Mouse (Mus musculus): ENCODE measurements around the gene Ap2a2. TPM values are rescaled to one million over a fixed set of nuclear protein-coding genes. Genes with fewer than 3 reads are reported as not detected.

Ap2a2 gene
- polyA plus RNA-seq, 2 experiments = 39.5 to 71.6 TPM

- peaks cover 18% of the 10 kb centered on the region for H3K4me1 ChIP-seq (ENCODE audit: control insufficient read depth, insufficient read depth, low read length)
- H3K9me3 ChIP-seq (ENCODE audit: control insufficient read depth, low read length) = no peaks in the 10 kb centered on the region
- peak; percentile 89 for DNase-seq (ENCODE audit: low spot score)
- H3K9ac ChIP-seq (ENCODE audit: low read depth, low read length, severe bottlenecking) = no peak overlapping the region
- no peak overlapping the region for H3K4me2 ChIP-seq (replicated peaks; ENCODE audit: low read depth, low read length, severe bottlenecking)
- no peak for TF ChIP-seq POLR2A (IDR thresholded peaks at IDR 0.05; ENCODE audit: borderline replicate concordance, extremely low read depth, insufficient read depth, insufficient read length)
- H3K4me3 ChIP-seq (replicated peaks; ENCODE audit: low read length) = no peak overlapping the region
- H3K27me3 ChIP-seq (ENCODE audit: control insufficient read depth, insufficient read depth, low read length) = no peaks in the 10 kb centered on the region
- 42% methylated on average over 4 of the region's 4 CpGs for WGBS
- no peaks in the 10 kb centered on the region for H3K36me3 ChIP-seq (ENCODE audit: control insufficient read depth, insufficient read depth, low read length)
- peak overlapping the region; percentile 10; the same call in 1 of the 2 replicates for H3K27ac ChIP-seq (replicated peaks; ENCODE audit: low read depth, low read length)
- ATAC-seq (ENCODE audit: low FRiP score, low read depth) = 0 out of 2 replicates have a peak, but pooled peaks have one; percentile 23
Measured at GRCm38 (mm10) chr7:141544654-141545053, 17.3 kb upstream of the Ap2a2 start.

GRCm38 (mm10) chr7:141549432-141550061, 12.4 kb upstream of the Ap2a2 start:
- 85% methylated on average over 3 of the region's 3 CpGs for WGBS

GRCm38 (mm10) chr7:141550464-141550863, 11.5 kb upstream of the Ap2a2 start:
- DNase-seq (ENCODE audit: low spot score) = no peak
- Histone ChIP-seq H3K4me1 (ENCODE audit: control insufficient read depth, insufficient read depth, low read length) (no peaks in the 10 kb centered on the region), H3K36me3 (ENCODE audit: control insufficient read depth, insufficient read depth, low read length) (no peaks in the 10 kb centered on the region), H3K27ac (replicated peaks; ENCODE audit: low read depth, low read length) (no peak overlapping the region), H3K4me3 (replicated peaks; ENCODE audit: low read length) (no peak overlapping the region), H3K9ac (ENCODE audit: low read depth, low read length, severe bottlenecking) (no peak overlapping the region), H3K4me2 (replicated peaks; ENCODE audit: low read depth, low read length, severe bottlenecking) (no peak overlapping the region), H3K9me3 (ENCODE audit: control insufficient read depth, low read length) (no peaks in the 10 kb centered on the region), H3K27me3 (ENCODE audit: control insufficient read depth, insufficient read depth, low read length) (no peaks in the 10 kb centered on the region)
- ATAC-seq (ENCODE audit: low FRiP score, low read depth) = no peak
- no peak for TF ChIP-seq POLR2A (IDR thresholded peaks at IDR 0.05; ENCODE audit: borderline replicate concordance, extremely low read depth, insufficient read depth, insufficient read length)
- 80% methylated on average over 2 of the region's 2 CpGs for WGBS

More at GRCm38 (mm10) chr7:141549432-141550061, 12.4 kb upstream of the Ap2a2 start:
- Histone ChIP-seq H3K4me1 (ENCODE audit: control insufficient read depth, insufficient read depth, low read length) (no peaks in the 10 kb centered on the region), H3K4me2 (replicated peaks; ENCODE audit: low read depth, low read length, severe bottlenecking) (no peak overlapping the region), H3K27ac (replicated peaks; ENCODE audit: low read depth, low read length) (no peak overlapping the region), H3K9ac (ENCODE audit: low read depth, low read length, severe bottlenecking) (no peak overlapping the region), H3K9me3 (ENCODE audit: control insufficient read depth, low read length) (no peaks in the 10 kb centered on the region), H3K36me3 (ENCODE audit: control insufficient read depth, insufficient read depth, low read length) (no peaks in the 10 kb centered on the region), H3K27me3 (ENCODE audit: control insufficient read depth, insufficient read depth, low read length) (no peaks in the 10 kb centered on the region), H3K4me3 (replicated peaks; ENCODE audit: low read length) (no peak overlapping the region)
- ATAC-seq (ENCODE audit: low FRiP score, low read depth) (no peak), DNase-seq (ENCODE audit: low spot score) (no peak)
- no peak for TF ChIP-seq POLR2A (IDR thresholded peaks at IDR 0.05; ENCODE audit: borderline replicate concordance, extremely low read depth, insufficient read depth, insufficient read length)

- ATAC-seq (ENCODE audit: low FRiP score, low read depth) (no peak), DNase-seq (ENCODE audit: low spot score) (no peak)
- H3K27me3 ChIP-seq (ENCODE audit: control insufficient read depth, insufficient read depth, low read length) = no peaks in the 10 kb centered on the region
- 75% methylated on average over 4 of the region's 4 CpGs for WGBS
- H3K9me3 ChIP-seq (ENCODE audit: control insufficient read depth, low read length) = no peaks in the 10 kb centered on the region
- no peak overlapping the region for H3K27ac ChIP-seq (replicated peaks; ENCODE audit: low read depth, low read length)
- no peak overlapping the region for H3K4me3 ChIP-seq (replicated peaks; ENCODE audit: low read length)
- H3K4me1 ChIP-seq (ENCODE audit: control insufficient read depth, insufficient read depth, low read length) = peaks cover 8% of the 10 kb centered on the region
- TF ChIP-seq POLR2A (IDR thresholded peaks at IDR 0.05; ENCODE audit: borderline replicate concordance, extremely low read depth, insufficient read depth, insufficient read length) = no peak
- H3K36me3 ChIP-seq (ENCODE audit: control insufficient read depth, insufficient read depth, low read length) = no peaks in the 10 kb centered on the region
- H3K4me2 ChIP-seq (replicated peaks; ENCODE audit: low read depth, low read length, severe bottlenecking) = no peak overlapping the region
- no peak overlapping the region for H3K9ac ChIP-seq (ENCODE audit: low read depth, low read length, severe bottlenecking)
Measured at GRCm38 (mm10) chr7:141558329-141558776, 3.6 kb upstream of the Ap2a2 start.

- no peak overlapping the region for H3K9ac ChIP-seq (ENCODE audit: low read depth, low read length, severe bottlenecking)
- TF ChIP-seq POLR2A (IDR thresholded peaks at IDR 0.05; ENCODE audit: borderline replicate concordance, extremely low read depth, insufficient read depth, insufficient read length) = no peak
- H3K4me1 ChIP-seq (ENCODE audit: control insufficient read depth, insufficient read depth, low read length) = peaks cover 13% of the 10 kb centered on the region
- H3K27me3 ChIP-seq (ENCODE audit: control insufficient read depth, insufficient read depth, low read length) = no peaks in the 10 kb centered on the region
- no peaks in the 10 kb centered on the region for H3K36me3 ChIP-seq (ENCODE audit: control insufficient read depth, insufficient read depth, low read length)
- H3K27ac ChIP-seq (replicated peaks; ENCODE audit: low read depth, low read length) = no peak overlapping the region
- no peak overlapping the region for H3K4me3 ChIP-seq (replicated peaks; ENCODE audit: low read length)
- no peak for DNase-seq (ENCODE audit: low spot score)
- ATAC-seq (ENCODE audit: low FRiP score, low read depth) = no peak
- no peaks in the 10 kb centered on the region for H3K9me3 ChIP-seq (ENCODE audit: control insufficient read depth, low read length)
- no peak overlapping the region for H3K4me2 ChIP-seq (replicated peaks; ENCODE audit: low read depth, low read length, severe bottlenecking)
Measured at GRCm38 (mm10) chr7:141558946-141559345, 3.0 kb upstream of the Ap2a2 start.

Measured in limb, embryonic 14.5 days (tissue).